Mouse (Mus musculus) heart, postnatal 0 days (tissue): ENCODE results near the gene Gm49383.

Experiments used
- CTCF ChIP-seq: IDR thresholded peaks from 2 replicates; pipeline ENCODE4 v1.5.1; 2016; ENCODE audit warnings: antibody characterized with exemption, control low read depth, low read depth
- EP300 ChIP-seq: IDR thresholded peaks from 2 replicates; pipeline ENCODE4 v1.6.1; 2016; ENCODE audit warnings: antibody characterized with exemption, low read depth

- TF ChIP-seq CTCF, result no peak
- no peak for TF ChIP-seq EP300
These were observed 19.7 kb upstream of the Gm49383 start for GRCm38 (mm10) chr12:69216587-69216986.
